Mouse (Mus musculus) forelimb bud, embryonic 11.5 days (tissue): ENCODE data around the gene Nat8f1.
"Not testable (repeated sequence)": the region's sequence is repeated elsewhere in the genome, so short reads cannot be mapped to it uniquely, and the experiment has no call there.

Experiments used
- DNase-seq: peaks from one replicate; pipeline ENCODE4 v3.0.0-alpha.2; 2012; ENCODE audit warnings: low read depth, low spot score

Gene Nat8f1

GRCm38 (mm10) chr6:85915539-85916513, at the start of gene Nat8f1:
TSS of gene Nat8f1 (minus strand) at chr6:85915687.
- peak; percentile 92 for DNase-seq

GRCm38 (mm10) chr6:85961101-85962091, 45.9 kb upstream of the Nat8f1 start, which contains the start of gene Dusp11:
TSS of gene Dusp11 (minus strand) at chr6:85961667.
- DNase-seq, result peak; percentile 93

GRCm38 (mm10) chr6:85957581-85957980, 42.1 kb upstream of the Nat8f1 start:
- DNase-seq, result no peak

GRCm38 (mm10) chr6:85948549-85948948, 33.1 kb upstream of the Nat8f1 start:
- no peak for DNase-seq

GRCm38 (mm10) chr6:85942469-85942868, 27.0 kb upstream of the Nat8f1 start:
- no peak for DNase-seq

- no peak for DNase-seq
Observed at GRCm38 (mm10) chr6:85938701-85939100, 23.2 kb upstream of the Nat8f1 start.

- peak; percentile 57 for DNase-seq
Observed at GRCm38 (mm10) chr6:85936508-85937465, 21.3 kb upstream of the Nat8f1 start.

- DNase-seq, result no peak
Observed at GRCm38 (mm10) chr6:85935646-85936045, 20.2 kb upstream of the Nat8f1 start.

- no peak for DNase-seq
Observed at GRCm38 (mm10) chr6:85934047-85934446, 18.6 kb upstream of the Nat8f1 start.

- no peak for DNase-seq
Observed at GRCm38 (mm10) chr6:85929312-85929711, 13.8 kb upstream of the Nat8f1 start.

- no peak for DNase-seq
Observed at GRCm38 (mm10) chr6:85927476-85928464, 12.3 kb upstream of the Nat8f1 start.

GRCm38 (mm10) chr6:85926709-85927108, 11.2 kb upstream of the Nat8f1 start:
- DNase-seq, result no peak

- no peak for DNase-seq
Observed at GRCm38 (mm10) chr6:85923643-85924042, 8.2 kb upstream of the Nat8f1 start.

- no peak for DNase-seq
Observed at GRCm38 (mm10) chr6:85919401-85919800, 3.9 kb upstream of the Nat8f1 start.

- DNase-seq, result not testable (repeated sequence)
Observed at GRCm38 (mm10) chr6:85918341-85918740, 2.9 kb upstream of the Nat8f1 start.

GRCm38 (mm10) chr6:85916596-85916995, 1.1 kb upstream of the Nat8f1 start:
- no peak for DNase-seq

- DNase-seq, result no peak
Observed at GRCm38 (mm10) chr6:85915141-85915538, 347 bp downstream of the Nat8f1 start.

- DNase-seq, result no peak
Observed at GRCm38 (mm10) chr6:85911587-85911986, 3.9 kb downstream of the Nat8f1 start, which contains the start of gene Tprkb. TSS of gene Tprkb (plus strand) at chr6:85911865.

- DNase-seq, result no peak
Observed at GRCm38 (mm10) chr6:85909704-85910103, 5.8 kb downstream of the Nat8f1 start.
